ENCODE assay signal across 17 mouse cellular contexts in the genomic region with DNA sequence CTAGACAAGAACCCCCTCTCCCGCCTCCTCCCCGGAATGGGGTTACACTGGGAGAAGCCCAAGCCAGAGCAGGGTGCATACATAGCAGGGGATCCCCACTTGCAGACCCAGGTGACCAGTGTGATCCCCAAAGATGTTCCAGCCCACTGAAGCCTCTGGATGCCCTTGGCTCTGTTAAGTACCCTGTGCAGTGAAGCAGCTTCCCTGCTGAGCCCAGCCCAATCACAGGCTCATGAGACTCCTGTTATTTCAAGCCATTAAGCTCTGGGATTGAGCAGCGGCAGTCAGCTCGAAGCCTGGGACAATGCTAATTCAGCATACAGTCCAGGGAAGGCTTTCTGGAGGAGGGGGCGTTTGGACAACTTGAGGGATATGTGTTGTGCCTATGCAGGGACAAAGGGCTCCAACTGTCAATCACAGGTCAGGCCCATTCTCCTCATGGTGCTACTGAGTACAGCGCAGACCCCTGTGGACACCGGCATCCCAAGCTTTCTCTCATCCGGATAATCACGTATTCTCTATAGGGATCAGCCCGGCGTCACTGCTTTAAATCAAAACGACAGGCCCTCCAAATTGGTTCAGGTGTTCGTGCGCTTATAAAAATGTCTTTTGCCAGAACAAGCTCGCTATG. TPM values are rescaled to one million over a fixed set of nuclear protein-coding genes. Genes with fewer than 3 reads are reported as not detected.
DNase-seq lines count a peak whose midpoint lies in the region; ATAC-seq lines count a peak whose summit lies in the region.
"Had no signal": no experiment of that assay in that cellular context is flagged by ENCODE, and none has a peak within 500 bp of the region (broad histone marks: within the 10 kb centered on the region; RNA-seq: fewer than 3 reads in every experiment).

No protein-coding gene starts in this region.

- DNase-seq in midbrain, embryonic 11.5 days (ENCODE audit: low spot score, missing footprints), result peak; percentile 88
- DNase-seq in midbrain, embryonic 10.5 days (ENCODE audit: low spot score), result no peak
- peak; percentile 58 for DNase-seq in midbrain, embryonic 14.5 days
- peak; percentile 48 for DNase-seq in retina, postnatal 1 day
- no peak for DNase-seq in cerebellum, adult 8-10 months
- DNase-seq: adrenal gland, postnatal 10 days; cerebellum, adult 9-11 months; gastrocnemius, postnatal 36 days; kidney, postnatal 10 days; right cerebral cortex, postnatal 25 days had no signal

- H3K27me3 ChIP-seq in midbrain, embryonic 11.5 days (ENCODE audit: control insufficient read depth, insufficient read depth, low read length), result no peaks in the 10 kb centered on the region; the same call in 1 of the 2 replicates
- peaks cover 58% of the 10 kb centered on the region for H3K27me3 ChIP-seq in midbrain, embryonic 10.5 days (ENCODE audit: low read depth, poor library complexity, severe bottlenecking)
- H3K27me3 ChIP-seq in hindbrain, embryonic 12.5 days, result peaks cover 7% of the 10 kb centered on the region
- no peaks in the 10 kb centered on the region for H3K27me3 ChIP-seq in midbrain, embryonic 14.5 days (ENCODE audit: control insufficient read depth, insufficient read depth, low read length)
- no peaks in the 10 kb centered on the region; the same call in 1 of the 2 replicates for H3K27me3 ChIP-seq in kidney, embryonic 16.5 days (ENCODE audit: insufficient read depth, low read length)

- no peaks in the 10 kb centered on the region for H3K36me3 ChIP-seq in midbrain, embryonic 11.5 days (ENCODE audit: control insufficient read depth, insufficient read depth, low read length)
- no peaks in the 10 kb centered on the region for H3K36me3 ChIP-seq in midbrain, embryonic 10.5 days
- H3K36me3 ChIP-seq in hindbrain, embryonic 12.5 days, result no peaks in the 10 kb centered on the region
- no peaks in the 10 kb centered on the region for H3K36me3 ChIP-seq in midbrain, embryonic 14.5 days (ENCODE audit: control insufficient read depth, insufficient read depth, low read length)
- no peaks in the 10 kb centered on the region for H3K36me3 ChIP-seq in kidney, embryonic 16.5 days (ENCODE audit: insufficient read depth, low read length)
- H3K36me3 ChIP-seq: heart, embryonic 15.5 days had no signal

- no peak overlapping the region for H3K27ac ChIP-seq in midbrain, embryonic 11.5 days (ENCODE audit: low read depth, low read length)
- no peak overlapping the region for H3K27ac ChIP-seq in midbrain, embryonic 10.5 days (replicated peaks)
- H3K27ac ChIP-seq in hindbrain, embryonic 12.5 days, result peak overlapping the region; percentile 72
- peak overlapping the region; percentile 73 for H3K27ac ChIP-seq in midbrain, embryonic 14.5 days (replicated peaks; ENCODE audit: low read depth, low read length)
- H3K27ac ChIP-seq in kidney, embryonic 16.5 days (ENCODE audit: low read length), result no peak overlapping the region
- H3K27ac ChIP-seq: heart, embryonic 15.5 days had no signal

- no peak overlapping the region for H3K4me3 ChIP-seq in midbrain, embryonic 11.5 days (ENCODE audit: low read depth, low read length)
- H3K4me3 ChIP-seq in midbrain, embryonic 10.5 days, result no peak overlapping the region
- no peak overlapping the region for H3K4me3 ChIP-seq in hindbrain, embryonic 12.5 days
- H3K4me3 ChIP-seq in midbrain, embryonic 14.5 days (replicated peaks; ENCODE audit: low read depth, low read length), result no peak overlapping the region
- H3K4me3 ChIP-seq in kidney, embryonic 16.5 days (ENCODE audit: low read length), result no peak overlapping the region
- H3K4me3 ChIP-seq: heart, embryonic 15.5 days had no signal

- no peaks in the 10 kb centered on the region for H3K9me3 ChIP-seq in midbrain, embryonic 11.5 days (ENCODE audit: control insufficient read depth, low read length)
- H3K9me3 ChIP-seq in midbrain, embryonic 10.5 days (replicated peaks), result no peaks in the 10 kb centered on the region
- no peaks in the 10 kb centered on the region for H3K9me3 ChIP-seq in hindbrain, embryonic 12.5 days (replicated peaks)
- H3K9me3 ChIP-seq in midbrain, embryonic 14.5 days (ENCODE audit: control insufficient read depth, low read length), result no peaks in the 10 kb centered on the region
- no peaks in the 10 kb centered on the region for H3K9me3 ChIP-seq in kidney, embryonic 16.5 days (ENCODE audit: low read length)
- H3K9me3 ChIP-seq: heart, embryonic 15.5 days had no signal

- no peak overlapping the region for H3K4me2 ChIP-seq in midbrain, embryonic 11.5 days
- H3K4me2 ChIP-seq in hindbrain, embryonic 12.5 days (replicated peaks), result no peak overlapping the region
- H3K4me2 ChIP-seq in midbrain, embryonic 14.5 days (ENCODE audit: low read length), result peak overlapping the region; percentile 1
- H3K4me2 ChIP-seq in kidney, embryonic 16.5 days (replicated peaks; ENCODE audit: low read depth, low read length), result no peak overlapping the region
- H3K4me2 ChIP-seq: heart, embryonic 15.5 days had no signal

- peaks cover 16% of the 10 kb centered on the region for H3K4me1 ChIP-seq in midbrain, embryonic 11.5 days (ENCODE audit: control insufficient read depth, insufficient read depth, low read length)
- H3K4me1 ChIP-seq in midbrain, embryonic 10.5 days, result peaks cover 28% of the 10 kb centered on the region
- H3K4me1 ChIP-seq in hindbrain, embryonic 12.5 days, result peaks cover 37% of the 10 kb centered on the region
- peaks cover 29% of the 10 kb centered on the region for H3K4me1 ChIP-seq in midbrain, embryonic 14.5 days (ENCODE audit: control insufficient read depth, insufficient read depth, low read length)
- peaks cover 16% of the 10 kb centered on the region for H3K4me1 ChIP-seq in kidney, embryonic 16.5 days (ENCODE audit: insufficient read depth, low read length)
- H3K4me1 ChIP-seq: heart, embryonic 15.5 days had no signal

- ATAC-seq in midbrain, embryonic 11.5 days (ENCODE audit: low FRiP score), result peak; percentile 61
- peak; percentile 64 for ATAC-seq in hindbrain, embryonic 12.5 days (ENCODE audit: low FRiP score)
- ATAC-seq in midbrain, embryonic 14.5 days (ENCODE audit: low FRiP score, low TSS enrichment), result peak; percentile 34; the same call in 1 of the 2 replicates
- no peak for ATAC-seq in monocyte, adult 5-6 weeks (replicated peaks; ENCODE audit: insufficient number of reproducible peaks, low FRiP score, low TSS enrichment, poor library complexity, severe bottlenecking)
- ATAC-seq in kidney, embryonic 16.5 days (ENCODE audit: low FRiP score, low TSS enrichment), result no peak

- 0 out of 2 replicates have a peak overlapping the region, but pooled peaks have one; percentile 1 for H3K9ac ChIP-seq in midbrain, embryonic 11.5 days (ENCODE audit: low read length)
- no peak overlapping the region for H3K9ac ChIP-seq in hindbrain, embryonic 12.5 days
- H3K9ac ChIP-seq in midbrain, embryonic 14.5 days (replicated peaks; ENCODE audit: low read length), result no peak overlapping the region
- H3K9ac ChIP-seq in kidney, embryonic 16.5 days (replicated peaks; ENCODE audit: low read length), result no peak overlapping the region
- H3K9ac ChIP-seq: heart, embryonic 15.5 days had no signal

- WGBS in midbrain, embryonic 11.5 days, result 32% methylated on average over 15 of the region's 15 CpGs
- 39% methylated on average over 15 of the region's 15 CpGs for WGBS in midbrain, embryonic 10.5 days
- 34% methylated on average over 15 of the region's 15 CpGs for WGBS in hindbrain, embryonic 12.5 days
- 17% methylated on average over 15 of the region's 15 CpGs for WGBS in midbrain, embryonic 14.5 days
- 48% methylated on average over 15 of the region's 15 CpGs for WGBS in kidney, embryonic 16.5 days

RNA-seq across cellular contexts. Expression of a gene that starts 16.0 kb away (rescaled TPM):
- polyA plus RNA-seq in midbrain, embryonic 11.5 days (2014; fragmentation: Nextera tagmentation; extraction: Ambion mirVana), result 2.6 TPM in 2 replicates
- polyA plus RNA-seq in midbrain, embryonic 10.5 days (2016; fragmentation: Nextera tagmentation; extraction: Ambion mirVana), result 1.7 and 2.7 TPM in 2 replicates
- 16.0 and 16.4 TPM in 2 replicates for polyA plus RNA-seq in hindbrain, embryonic 12.5 days (2016; fragmentation: Nextera tagmentation; extraction: Ambion mirVana)
- 46.3 and 49.9 TPM in 2 replicates for polyA plus RNA-seq in midbrain, embryonic 14.5 days (2014; fragmentation: Nextera tagmentation; extraction: Ambion mirVana)
- total RNA-seq in monocyte, adult 5-6 weeks (2017), result 0.67 TPM in 1 of 3 replicates, not detected in the others
- 0.76 and 0.89 TPM in 2 replicates for polyA plus RNA-seq in kidney, embryonic 16.5 days (2015; fragmentation: Nextera tagmentation; extraction: Ambion mirVana)
- total RNA-seq: megakaryocyte, adult 5-6 weeks had no signal
- polyA plus RNA-seq: C2C12; liver, adult 2 months had no signal

Comparison
In these comparisons a context has a peak if more than half of its experiments do, and no peak if none do; other contexts are left out.
1. DNase-seq: peak in midbrain, embryonic 11.5 days (single experiment), midbrain, embryonic 14.5 days (single experiment) and retina, postnatal 1 day (single experiment); none in midbrain, embryonic 10.5 days (single experiment) and cerebellum, adult 8-10 months (single experiment).
2. H3K27ac ChIP-seq: peak in hindbrain, embryonic 12.5 days (single experiment) and midbrain, embryonic 14.5 days (single experiment); none in midbrain, embryonic 11.5 days (single experiment), midbrain, embryonic 10.5 days (single experiment) and kidney, embryonic 16.5 days (single experiment).
3. ATAC-seq: peak in midbrain, embryonic 11.5 days (single experiment), hindbrain, embryonic 12.5 days (single experiment) and midbrain, embryonic 14.5 days (single experiment); none in monocyte, adult 5-6 weeks (single experiment) and kidney, embryonic 16.5 days (single experiment).